Mouse (Mus musculus) cerebellum, postnatal 10 days (tissue): Measurements from ENCODE around the gene Schip1.

Experiments
- DNase-seq, 2 experiments: peaks; one replicate each; pipeline ENCODE4 v3.0.0; 2021; ENCODE audit warnings: mixed read lengths in 2 of 2

The Schip1 gene

DNA sequence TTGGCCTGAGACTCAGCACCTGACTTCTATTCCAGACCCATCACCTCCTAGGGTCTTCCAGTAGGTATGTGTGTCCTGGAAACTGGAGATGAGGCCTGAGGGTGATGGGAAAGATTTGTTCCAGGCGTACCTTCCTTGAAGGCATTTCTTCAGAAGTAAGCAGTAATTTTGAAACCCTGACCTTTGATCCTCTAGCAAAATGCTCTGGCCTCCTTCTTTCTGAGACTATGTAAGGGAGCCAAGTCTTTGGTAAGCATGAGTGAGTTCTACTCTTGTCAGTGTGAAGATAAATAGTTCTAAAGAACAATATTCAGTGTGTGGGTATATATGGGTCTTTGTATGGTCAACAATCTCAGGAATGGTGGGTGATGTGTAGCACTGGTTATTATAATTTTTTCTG, 65.8 kb downstream of the Schip1 start:
- DNase-seq, result no peak

DNA sequence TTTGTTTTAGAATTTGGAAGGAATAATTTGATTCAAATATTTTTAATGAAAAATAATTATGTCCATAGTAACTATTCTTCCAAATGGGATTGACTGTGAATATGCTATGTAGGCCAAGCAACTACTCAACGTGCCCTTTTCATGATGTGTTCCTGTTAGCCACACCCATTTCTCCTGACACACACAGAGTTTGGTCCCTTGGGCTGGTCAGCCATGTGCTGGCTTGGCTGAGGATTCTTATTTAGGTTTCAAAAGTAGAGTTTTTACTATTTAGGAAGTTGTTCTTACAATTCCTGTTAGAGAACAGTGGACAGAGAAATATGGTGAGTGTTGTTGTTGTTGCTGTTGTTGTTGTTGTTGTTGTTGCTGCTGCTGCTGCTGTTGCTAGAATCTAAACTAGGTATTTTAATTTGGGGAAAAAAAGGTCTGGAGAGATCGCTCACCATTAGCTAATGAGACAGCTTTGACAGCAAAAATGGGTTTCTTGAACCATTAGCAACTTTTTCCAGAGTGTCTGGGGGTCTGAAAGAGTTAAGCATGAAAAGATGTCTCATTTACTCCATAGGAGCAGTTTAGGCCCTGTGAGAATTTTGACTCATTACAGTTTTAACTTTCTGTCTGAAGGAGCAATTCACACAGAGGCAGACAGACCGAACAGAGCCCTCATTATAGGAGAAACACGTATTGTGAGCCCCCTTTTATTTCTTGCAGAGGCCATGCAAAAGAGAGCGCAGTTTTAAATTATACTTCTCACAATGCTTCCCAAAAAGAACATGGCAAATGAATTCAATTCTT, 74.4 kb downstream of the Schip1 start:
- DNase-seq, result no peak

DNA sequence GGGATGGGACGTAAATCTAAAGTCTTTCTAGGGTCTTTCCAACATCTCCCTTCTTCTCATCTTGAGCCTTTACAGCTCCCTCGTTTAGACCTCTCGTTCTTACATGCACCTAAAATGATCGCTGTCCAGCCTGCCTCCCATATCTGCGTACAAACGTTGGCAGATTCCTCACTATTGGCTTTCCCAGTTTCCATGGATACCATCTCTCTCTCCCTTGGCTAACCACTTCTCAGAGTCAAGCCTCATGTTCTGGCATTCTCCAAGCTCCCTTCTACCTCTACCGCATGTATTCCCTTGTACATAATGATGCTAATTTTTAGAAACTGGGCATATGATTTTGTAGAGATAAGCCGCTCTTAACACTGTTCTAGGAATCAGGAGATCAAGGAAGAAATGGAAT, 86.1 kb downstream of the Schip1 start:
- DNase-seq, result no peak

DNA sequence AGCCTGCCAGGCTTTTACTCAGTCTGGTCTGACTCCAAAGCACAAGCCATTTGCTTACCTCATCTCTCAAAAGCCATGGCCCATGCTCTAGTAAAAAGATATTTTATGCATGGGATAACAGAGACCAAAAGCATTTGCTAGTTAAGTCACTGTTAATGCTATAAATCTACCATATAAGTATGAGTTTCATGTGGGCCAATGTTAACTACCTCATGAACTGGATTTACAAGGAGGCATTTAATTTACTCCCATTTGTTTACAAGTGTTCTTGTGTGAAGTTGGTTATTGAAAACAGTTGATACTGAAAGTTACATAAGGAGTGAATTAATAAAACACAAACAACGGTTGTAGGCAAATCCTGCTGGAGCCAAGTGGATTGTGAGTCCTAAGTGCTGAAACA, 95.6 kb downstream of the Schip1 start:
- no peak for DNase-seq

DNA sequence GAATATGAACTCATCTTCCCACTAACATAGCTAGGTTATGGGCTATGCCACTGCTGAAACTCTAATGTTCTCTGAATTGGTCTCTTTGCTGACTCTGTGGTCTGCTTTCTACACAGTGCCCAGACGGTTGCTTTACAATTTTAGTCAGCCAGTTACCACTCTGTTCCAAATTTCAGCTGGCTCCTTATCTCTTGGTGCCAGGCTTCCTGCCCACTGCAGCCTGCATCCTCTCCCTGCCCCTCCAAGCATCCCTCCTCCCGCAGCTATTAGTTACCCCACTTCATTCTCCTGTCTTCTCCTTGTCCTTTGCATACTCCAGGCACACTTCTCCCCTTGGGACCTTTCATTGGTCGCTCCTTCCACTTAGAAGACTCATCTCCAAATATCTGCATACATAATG, 96.2 kb downstream of the Schip1 start:
- no peak for DNase-seq

DNA sequence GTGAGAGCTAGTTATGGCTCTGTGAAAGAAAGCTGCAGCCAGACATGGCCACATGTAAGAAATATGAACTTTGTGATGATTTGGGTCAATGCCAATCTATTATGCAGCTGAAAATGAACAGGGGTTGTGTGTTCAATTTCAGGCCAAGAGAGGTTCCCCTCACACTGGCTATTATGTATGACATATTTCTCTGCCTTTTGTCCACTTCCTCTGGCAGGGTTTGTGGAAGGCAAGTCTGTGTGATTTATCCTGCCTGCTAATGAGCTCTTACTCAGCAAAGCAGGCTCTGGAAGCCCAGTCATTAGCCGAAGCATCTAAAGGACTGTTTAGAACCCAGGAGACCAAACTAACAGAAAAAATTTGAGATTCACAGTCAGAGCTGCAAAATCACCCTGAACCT, 113.6 kb downstream of the Schip1 start:
- DNase-seq, result no peak

DNA sequence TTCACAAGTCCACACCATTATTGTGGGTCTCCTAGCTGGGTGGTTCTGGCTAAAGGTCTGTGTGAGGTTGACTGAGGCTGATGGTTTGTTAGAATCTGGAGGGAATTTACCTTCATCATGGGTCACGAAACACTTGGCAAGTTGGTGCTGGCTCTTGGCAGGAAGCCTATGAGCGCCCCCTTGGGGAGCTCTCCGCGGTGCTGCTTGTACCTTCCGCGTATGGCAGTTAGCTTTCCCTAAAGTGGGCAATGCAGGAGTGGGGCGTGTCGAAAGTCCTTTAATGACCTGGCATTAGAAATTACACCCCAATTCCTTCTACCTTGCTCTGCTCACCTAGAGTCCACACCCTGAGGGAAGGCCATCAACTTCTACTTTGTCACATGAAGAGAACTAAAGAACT, 122.9 kb downstream of the Schip1 start:
- peak; percentile 38 to 51 for DNase-seq

DNA sequence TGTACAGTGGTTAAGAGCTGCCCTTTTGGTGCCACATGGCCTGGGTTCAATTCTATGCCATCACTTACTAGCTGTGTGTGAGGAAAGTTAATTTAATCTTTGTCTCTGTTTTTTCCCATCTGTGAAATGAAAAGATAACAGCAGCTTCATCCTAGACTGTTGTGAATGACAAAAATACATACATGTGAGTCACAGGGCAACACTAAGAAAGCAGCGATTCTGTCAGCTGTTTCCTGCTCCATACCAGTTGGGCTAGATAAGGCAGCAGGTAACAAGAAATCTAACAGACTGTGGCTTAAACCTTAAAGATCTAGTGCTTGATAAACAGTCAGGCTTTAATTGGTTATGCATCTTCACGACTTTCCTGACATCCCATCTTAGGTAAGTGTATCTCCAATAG, 124.5 kb downstream of the Schip1 start:
- no peak for DNase-seq

DNA sequence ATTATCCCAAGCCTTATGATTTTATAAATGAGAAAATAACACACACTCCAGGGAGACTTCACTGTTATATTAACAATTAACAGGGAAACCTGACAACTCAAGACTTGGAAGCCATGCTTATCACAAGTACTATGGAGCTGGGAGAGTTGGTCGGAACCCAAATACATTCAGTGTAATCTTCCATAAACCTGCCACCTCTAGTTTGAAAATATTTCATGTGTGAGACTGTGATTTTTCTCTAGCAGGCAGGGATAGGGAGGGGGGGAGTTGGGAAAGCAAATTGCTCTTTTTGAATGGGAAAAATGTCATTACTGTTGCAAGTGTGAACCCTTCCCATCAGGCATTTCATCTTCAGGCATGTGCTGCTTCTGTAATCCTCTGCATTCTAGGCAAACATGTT, 132.3 kb downstream of the Schip1 start:
- no peak for DNase-seq

DNA sequence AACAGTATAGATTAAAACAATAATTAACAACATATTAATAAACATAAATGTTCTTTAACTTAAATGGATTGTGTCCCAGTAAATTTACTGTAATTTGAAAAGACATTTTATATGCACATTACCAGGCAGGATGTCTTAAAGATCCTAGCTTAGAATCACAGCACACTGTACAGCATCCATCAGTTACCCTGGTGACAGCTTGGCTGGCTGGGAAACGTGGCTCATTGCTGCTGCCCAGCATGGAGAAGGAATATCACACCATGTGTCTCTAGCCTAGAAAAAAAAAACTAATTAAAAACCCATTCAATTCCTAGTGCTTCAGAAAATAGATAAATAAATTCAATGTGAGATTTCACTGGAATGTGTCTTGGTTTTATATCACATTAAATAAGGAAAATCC, 136.6 kb downstream of the Schip1 start:
- peak; percentile 64 to 69 for DNase-seq

DNA sequence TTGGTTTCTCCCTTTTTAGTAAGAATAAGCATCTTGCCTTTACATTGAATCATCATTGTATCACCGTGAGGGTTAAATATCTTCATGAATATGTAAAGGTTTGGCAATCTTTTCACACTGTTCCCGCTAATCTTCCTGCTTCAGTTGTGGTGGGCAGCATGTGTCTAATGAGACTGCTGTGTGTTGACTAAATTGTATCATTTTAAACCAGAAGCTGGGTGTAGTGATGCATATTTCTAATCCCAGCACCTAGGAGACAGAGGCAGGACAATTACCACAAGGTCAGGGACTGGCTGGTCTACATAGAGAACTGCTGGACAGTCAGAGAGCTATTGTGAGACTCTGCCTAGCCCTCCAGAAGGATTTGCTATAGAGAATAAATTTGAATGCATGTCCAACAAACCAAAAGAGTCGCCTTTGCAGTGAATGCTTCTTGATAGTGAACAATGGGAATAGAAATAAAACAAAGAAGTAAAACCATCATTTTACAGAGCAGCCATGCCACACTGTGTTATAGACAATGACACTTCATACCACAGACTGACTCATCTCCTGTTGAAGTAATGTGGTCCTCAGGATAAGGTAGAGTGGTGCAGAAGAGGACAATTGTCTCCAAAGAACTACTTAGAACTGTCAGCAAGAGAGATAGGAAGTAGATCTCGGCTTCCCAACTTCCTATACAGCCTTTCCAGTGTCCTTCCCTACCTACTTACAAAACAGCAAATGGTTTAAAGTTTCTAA, 137.7 kb downstream of the Schip1 start:
- no peak for DNase-seq

DNA sequence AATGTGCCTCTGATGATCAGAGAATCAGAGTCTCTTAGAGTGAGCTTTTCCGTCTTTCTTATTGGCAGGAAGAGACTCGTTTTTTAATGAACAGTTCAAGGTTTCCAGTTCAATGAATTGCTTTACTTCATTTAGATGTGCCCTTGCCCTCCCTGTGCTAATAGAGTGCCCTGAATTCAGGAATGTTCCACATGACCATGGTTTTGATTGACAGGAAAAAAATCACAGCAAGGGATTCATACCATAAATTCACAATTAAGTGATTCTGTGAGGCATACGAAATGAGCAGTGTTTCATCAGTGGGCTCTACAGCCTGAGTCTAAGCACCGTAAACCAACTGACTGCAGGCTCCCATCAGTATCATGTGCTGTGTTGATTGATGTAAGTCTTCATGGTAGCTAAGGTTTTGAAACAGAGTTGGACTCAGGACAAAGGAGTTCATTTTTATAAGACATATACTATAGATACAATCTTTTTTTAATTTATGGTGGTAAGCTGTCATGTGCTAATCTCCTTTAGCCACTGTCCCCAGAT, 139.4 kb downstream of the Schip1 start:
- no peak for DNase-seq

DNA sequence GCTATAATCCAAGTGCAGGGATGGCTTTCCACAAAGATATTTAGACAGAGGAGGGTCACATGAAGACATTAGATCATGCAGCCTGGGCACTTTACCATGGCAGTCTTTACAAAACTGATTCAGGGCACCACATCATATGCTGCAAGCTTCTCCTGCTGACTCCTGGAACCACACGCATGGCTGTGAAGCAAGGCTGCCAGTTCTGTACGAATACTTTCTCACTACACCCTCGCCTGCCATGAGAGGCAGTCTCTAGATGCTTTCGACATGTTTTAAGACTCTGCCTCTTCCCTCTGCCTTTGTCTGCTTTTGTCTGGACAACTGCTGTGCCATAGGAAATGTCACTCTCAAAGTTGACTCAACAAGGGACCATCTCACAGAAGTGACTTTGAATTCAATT, 145.8 kb downstream of the Schip1 start:
- peak; percentile 12 to 17 for DNase-seq

DNA sequence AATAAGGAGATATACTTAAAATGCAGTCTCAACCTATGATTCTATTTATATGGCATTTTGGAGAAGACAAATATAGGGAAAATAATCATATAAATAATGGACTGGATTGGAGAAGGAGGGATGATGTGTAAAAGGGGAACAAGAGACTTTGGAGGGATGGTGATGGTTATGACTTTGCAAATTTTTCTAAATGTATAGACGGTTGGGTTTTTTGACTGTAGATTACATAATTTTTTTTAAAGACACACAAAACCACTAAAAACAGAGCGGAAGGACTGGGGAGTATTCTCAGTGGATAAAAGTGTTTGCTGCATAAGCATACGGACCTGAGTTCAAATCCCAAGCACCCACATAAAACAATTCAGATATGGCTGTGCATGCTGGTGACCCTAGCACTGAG, 156.8 kb downstream of the Schip1 start:
- no peak for DNase-seq

DNA sequence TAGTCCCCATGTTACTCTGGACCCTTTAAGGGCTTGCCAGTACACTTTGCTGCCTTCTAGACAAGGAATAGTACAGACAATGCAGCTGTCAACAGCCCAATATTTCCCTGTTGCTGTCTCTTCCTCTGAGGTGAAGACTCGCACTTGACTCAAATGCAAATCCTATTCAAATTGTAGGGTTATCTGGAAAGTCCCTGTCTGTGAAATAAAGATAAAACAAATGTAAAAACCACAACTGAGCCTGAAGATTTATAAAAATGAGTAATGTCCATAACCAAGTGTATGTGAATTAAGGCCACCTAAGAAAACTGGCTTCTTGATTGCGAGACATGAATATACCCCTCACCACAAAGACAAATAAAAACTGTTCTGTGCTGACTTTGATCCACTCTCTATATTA, 175.3 kb downstream of the Schip1 start:
- no peak for DNase-seq

DNA sequence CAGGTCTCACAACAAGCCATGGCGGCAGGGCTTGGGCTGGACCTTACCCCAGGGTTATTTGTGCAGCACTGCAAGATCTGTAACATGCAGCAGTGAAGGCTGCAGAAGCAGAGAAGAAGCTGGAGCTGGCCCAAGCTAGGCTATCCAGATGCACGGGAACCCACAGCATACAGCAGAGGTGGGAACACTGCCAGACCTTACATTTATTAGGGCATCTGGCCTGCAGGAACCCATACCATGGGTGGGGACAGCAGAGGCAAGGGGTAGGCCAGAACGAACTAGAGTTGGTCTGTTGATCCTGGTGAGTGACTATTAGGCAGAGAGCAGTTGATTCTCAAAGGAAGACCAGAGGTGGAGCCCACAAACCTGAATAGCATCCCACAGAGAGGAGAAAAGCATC, 178.6 kb downstream of the Schip1 start:
- DNase-seq, result no peak

DNA sequence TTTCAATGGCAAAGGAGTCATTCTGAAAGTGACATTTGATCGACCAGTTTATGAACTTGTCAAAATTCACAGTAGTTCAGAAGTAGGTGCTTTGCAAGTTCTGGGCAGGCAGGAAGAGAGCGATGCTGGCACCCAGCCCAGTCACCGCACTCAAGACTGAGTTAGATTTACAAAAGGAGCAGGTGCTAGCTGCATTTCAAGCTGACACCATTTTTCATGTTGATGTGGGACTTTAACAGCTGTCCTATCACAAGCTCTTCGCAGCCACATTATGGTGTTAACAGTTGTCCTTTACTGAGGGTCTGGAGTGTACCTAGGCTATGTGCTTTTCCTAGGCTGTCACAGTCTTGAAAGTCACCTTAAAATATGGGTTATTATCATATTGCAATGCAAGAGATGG, 181.6 kb downstream of the Schip1 start:
- peak; percentile 39 to 45 for DNase-seq

DNA sequence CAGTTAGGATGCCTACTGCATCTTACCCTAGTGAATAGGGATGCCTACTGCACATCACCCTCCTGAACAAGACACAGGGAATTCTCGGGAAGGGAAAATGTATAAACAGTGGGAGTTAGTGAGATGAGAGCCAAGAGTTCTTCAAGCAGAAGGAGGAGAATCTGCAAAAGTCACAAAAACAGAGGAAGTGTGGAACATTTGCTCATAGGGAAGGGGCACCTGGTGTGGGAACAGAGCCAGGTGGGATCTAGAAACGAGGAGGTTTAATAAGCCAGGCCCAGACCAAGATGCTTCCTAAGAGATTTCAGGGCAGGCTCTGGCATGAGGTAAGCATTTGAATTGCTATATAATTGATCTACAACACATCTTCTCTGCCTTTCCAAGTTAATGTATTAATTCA, 186.0 kb downstream of the Schip1 start:
- DNase-seq, result peak; percentile 60 to 70

DNA sequence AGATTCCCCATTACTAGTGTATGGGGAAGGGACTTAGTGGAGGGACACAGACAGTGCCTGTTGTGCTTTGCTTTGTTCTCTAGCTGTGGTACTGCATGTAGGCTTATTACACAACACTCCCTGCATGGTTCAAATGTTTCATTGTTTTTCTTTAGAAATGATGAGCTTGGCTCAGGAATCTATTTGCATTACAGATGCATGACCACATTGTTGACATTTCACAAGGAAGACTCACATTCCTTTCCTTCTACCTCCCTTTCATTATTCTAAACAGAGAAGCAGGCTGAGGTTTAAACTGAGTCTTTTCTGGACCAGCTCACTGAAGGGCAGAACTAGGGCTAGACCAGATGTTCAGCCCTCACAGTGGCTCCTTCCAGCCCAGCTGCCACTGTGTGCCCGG, 187.7 kb downstream of the Schip1 start:
- DNase-seq, result no peak

DNA sequence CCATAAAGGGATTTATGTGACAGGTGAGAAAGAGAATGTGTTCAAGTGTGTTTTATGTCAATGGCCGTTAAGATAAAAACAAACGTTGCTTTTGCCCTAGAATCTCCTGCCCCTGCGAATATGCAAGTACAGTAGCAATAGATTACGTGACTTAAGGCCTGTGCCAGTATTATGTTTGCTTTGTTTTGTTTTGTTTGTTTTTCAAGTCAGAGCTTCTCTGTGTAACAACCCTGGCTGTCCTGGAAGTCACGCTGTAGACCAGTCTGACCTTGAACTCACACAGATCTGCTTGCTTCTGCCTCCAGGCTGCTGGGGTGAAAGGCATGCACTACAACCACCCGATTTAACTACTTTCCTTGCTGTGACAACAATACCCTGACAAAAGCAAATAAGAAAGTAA, 197.7 kb downstream of the Schip1 start:
- DNase-seq, result no peak

DNA sequence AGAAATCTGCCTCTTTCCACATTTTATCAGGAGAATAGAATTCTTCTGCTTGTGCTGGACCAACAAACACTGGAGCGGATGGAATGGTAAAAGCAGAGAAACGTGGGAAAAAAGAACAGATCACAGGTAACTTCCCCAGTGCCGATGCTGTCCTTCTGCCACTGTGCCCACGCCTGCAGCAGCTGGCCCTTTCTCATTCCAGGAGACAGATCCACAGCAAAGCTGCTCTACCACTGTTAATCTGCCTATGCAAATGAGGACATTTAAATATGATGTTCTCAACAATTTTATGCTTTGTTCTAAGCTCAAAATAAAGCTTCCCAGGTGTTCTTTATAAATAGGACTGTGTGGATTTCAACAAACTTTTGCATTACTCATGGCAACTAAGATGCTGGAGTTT, 203.3 kb downstream of the Schip1 start:
- no peak for DNase-seq

DNA sequence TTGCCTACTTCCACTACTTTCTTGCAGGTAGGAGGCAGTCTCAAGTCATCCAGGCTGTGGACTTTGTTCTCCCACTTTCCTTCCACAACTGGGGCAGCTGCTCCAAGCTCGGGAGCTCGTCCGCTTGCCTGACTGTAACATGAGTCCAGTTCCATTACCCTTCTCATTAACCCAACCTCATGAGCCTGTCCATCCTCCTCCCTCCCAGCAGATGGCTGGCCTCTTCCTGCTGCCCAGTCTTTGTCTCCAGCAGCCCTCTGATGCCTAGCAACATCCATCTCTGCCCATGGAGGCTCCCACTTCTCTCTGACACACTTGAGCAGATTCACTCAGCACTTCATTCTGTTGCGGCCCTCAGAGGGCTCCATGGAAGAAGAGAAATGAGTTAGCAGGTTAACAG, 204.6 kb downstream of the Schip1 start:
- peak; percentile 11 to 23 for DNase-seq

DNA sequence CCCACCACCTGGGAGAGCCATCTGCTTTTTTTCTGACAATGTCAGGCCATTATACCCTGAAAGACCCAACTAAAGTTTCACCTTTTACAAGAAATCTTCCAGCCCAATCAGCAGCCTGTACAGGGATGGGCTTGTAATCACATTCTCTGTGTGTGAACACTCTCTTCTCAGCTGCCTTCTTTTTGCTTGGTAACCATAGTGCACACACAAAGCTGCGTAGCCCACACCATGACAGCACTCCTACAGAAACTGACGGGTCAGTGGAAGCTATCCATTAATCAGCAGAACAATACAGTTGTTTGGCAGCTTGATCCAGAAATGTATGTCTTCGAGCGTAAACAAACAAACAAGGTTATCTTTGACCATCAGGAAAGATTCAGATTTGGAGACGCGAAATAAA, 205.6 kb downstream of the Schip1 start:
- DNase-seq, result peak in 1 of 2 experiments; percentile 5

DNA sequence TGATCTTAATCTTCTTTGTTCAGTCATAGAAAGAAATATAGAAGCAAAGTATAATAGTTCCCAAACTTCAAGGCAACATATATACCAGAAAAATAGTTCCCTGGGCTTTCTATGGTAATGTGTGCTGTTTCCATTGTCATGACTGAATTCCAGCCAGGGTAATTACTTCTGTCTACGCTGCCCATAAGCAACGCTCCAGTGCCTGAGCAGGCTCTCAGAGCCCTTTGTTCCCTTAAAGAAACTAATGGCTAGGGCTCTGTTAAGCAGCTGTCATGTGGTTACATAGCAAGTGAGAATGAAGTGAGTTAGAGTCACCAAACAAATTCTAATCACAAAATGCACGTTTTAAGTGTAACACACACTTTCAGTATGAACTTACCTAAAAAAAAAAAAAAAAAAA, 206.9 kb downstream of the Schip1 start:
- no peak for DNase-seq
